Mouse (Mus musculus) MEL (cell line): Measurements from ENCODE around the gene Grsf1.

Experiments used
- BHLHE40 ChIP-seq: IDR thresholded peaks from 2 replicates; pipeline ENCODE4 v1.6.1; 2012; ENCODE audit warnings: low read depth, mild to moderate bottlenecking, inconsistent platforms, low read length, improper control_type of control experiment, borderline replicate concordance
- MXI1 ChIP-seq: IDR thresholded peaks from 2 replicates; pipeline ENCODE4 v1.6.1; 2011; ENCODE audit warnings: mild to moderate bottlenecking, low read depth, low read length, improper control_type of control experiment
- POLR2A ChIP-seq, 2 experiments: IDR thresholded peaks; 2 replicates each; pipeline ENCODE4 v1.6.1; 2011 to 2012; ENCODE audit warnings: low read length in 2 of 2, mild to moderate bottlenecking in 2 of 2, control low read depth in 1 of 2, improper control_type of control experiment in 1 of 2, low read depth in 1 of 2, moderate library complexity in 1 of 2; ENCODE audit not compliant: control insufficient read depth in 1 of 2, insufficient read depth in 1 of 2, poor library complexity in 1 of 2
- UBTF ChIP-seq: IDR thresholded peaks from 2 replicates; pipeline ENCODE4 v1.6.1; 2012; ENCODE audit warnings: low read depth, mild to moderate bottlenecking, inconsistent platforms, low read length, improper control_type of control experiment, moderate library complexity, borderline replicate concordance; ENCODE audit not compliant: insufficient read depth

DNA sequence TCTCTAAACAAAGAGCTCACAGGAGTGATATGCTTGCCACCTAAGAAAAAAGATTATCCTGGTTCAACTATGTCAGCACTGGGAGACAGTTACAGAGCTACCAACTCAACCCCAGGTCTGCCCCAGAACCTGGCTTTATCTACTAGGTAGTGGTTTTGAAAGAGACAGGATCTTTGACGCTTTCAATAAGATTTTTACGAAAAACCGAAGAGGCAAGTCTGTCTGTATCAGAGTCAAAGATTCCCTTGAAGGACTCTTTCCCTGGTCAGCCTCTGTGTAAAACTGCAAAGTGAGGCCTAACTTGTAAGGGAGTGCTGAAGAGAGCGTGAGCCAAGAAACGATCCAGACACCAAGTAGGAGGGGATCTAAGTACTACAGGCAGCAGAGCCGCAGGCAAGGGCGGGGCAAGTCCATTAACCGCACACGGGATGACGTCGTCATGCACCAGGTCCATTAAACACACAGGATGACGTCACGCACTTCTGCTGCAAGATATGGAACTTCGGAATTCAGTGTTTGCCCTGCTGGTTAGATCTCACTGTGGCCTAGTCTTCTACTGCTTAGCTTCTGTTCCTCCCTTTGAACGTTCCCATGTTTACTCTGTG lies 12.7 kb upstream of the Grsf1 start:
- TF ChIP-seq UBTF (no peak), POLR2A (IDR thresholded peaks at IDR 0.05; ENCODE audit: control insufficient read depth in 1 of 2, insufficient read depth in 1 of 2, low read depth in 1 of 2, low read length in 2 of 2, poor library complexity in 1 of 2) (no peak), MXI1 (peak; percentile 64), BHLHE40 (no peak)
